Mouse (Mus musculus): Measurements from ENCODE around the gene Gm8882.
"Not testable (repeated sequence)": the region's sequence is repeated elsewhere in the genome, so short reads cannot be mapped to it uniquely, and the experiment has no call there.

The Gm8882 gene

GRCm38 (mm10) chr6:132364034-132364433, at the start of gene Gm8882:
Gm8882 (minus strand) TSS chr6:132364134.
- DNase-seq, result not testable (repeated sequence)

GRCm38 (mm10) chr6:132314657-132315056, 49.3 kb downstream of the Gm8882 start, which contains the start of gene Prpmp5:
Prpmp5 (minus strand) TSS chr6:132314757.
- not testable (repeated sequence) for DNase-seq

All from cerebellum, adult 9-10 months (tissue).